Mouse (Mus musculus): ENCODE results near the gene Ehd2.

Ehd2 gene

DNA sequence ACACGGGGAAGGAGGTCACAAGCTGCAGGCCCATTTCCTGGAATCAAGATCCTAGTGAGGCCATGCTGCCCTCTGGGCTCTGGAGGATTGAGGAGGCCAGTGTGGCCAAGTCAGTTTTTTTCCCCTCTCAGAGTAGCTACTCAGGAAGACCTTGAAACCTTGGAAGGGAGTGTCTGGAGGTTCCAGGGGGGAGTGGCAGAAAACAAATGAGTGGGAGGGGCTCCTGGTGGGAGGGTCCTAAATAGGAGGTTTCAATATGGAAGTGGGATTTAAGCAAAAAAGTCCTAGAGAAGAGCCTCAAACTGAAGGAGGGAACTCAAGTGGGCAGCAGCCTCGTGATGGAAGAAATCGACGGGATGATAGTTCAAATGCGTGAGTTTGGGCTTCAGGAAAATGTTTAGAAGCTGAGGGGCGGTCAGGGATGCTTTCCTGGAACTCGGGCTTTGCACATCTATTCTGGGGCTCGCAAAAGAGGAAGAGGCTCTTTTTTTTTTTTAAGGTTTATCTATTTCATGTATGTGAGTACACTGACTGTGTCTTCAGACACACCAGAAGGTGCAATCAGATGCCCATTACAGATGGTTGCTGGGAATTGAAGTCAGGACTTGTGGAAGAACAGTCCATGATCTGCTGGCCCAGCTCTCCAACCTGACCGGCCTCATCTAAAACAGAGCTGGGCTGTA is 65.9 kb downstream of the Ehd2 start:
- DNase-seq: no peak

Data from cerebellum, adult 18-20 months (tissue).